Mouse (Mus musculus) midbrain, embryonic 15.5 days (tissue): ENCODE measurements at regions not wholly inside any gene's neighbourhood (a gene's known extent, or its start where the extent isn't known, plus 50 kb on each side); places are given as distances from the start of the nearest gene placed in this dataset.

ENCODE experiments used
- ATAC-seq: fragments of 200-750 bp; cut with Nextera tagmentation; replicated peaks from 2 replicates; pipeline ENCODE4 v1.8.0; 2017; ENCODE audit warnings: moderate TSS enrichment
- H3K27ac ChIP-seq: fragments of 300-500 bp; sonication (generic); 2 replicates; pipeline ENCODE4 v1.5.1; 2015; ENCODE audit warnings: mild to moderate bottlenecking, inconsistent platforms
- H3K27me3 ChIP-seq: fragments of 300-500 bp; sonication (generic); replicated peaks from 2 replicates; pipeline ENCODE4 v1.6.1; 2015; ENCODE audit warnings: inconsistent platforms
- H3K36me3 ChIP-seq: fragments of 300-500 bp; sonication (generic); replicated peaks from 2 replicates; pipeline ENCODE4 v1.6.1; 2015; ENCODE audit warnings: inconsistent platforms
- H3K4me1 ChIP-seq: fragments of 300-500 bp; sonication (generic); 2 replicates; pipeline ENCODE4 v1.6.1; 2015; ENCODE audit warnings: inconsistent platforms
- H3K4me2 ChIP-seq: fragments of 300-500 bp; sonication (generic); 2 replicates; pipeline ENCODE4 v1.6.1; 2015; ENCODE audit warnings: inconsistent platforms, mild to moderate bottlenecking, moderate library complexity
- H3K4me3 ChIP-seq: fragments of 300-500 bp; sonication (generic); 2 replicates; pipeline ENCODE4 v1.5.1; 2015; ENCODE audit warnings: mild to moderate bottlenecking, inconsistent platforms
- H3K9ac ChIP-seq: fragments of 300-500 bp; sonication (generic); 2 replicates; pipeline ENCODE4 v1.6.1; 2015; ENCODE audit warnings: mild to moderate bottlenecking, inconsistent platforms
- H3K9me3 ChIP-seq: fragments of 300-500 bp; sonication (generic); 2 replicates; pipeline ENCODE4 v1.6.1; 2016; ENCODE audit warnings: inconsistent platforms
- WGBS: fragments of 180-500 bp; shearing (Covaris S2); methylation state at CpG from one replicate; pipeline ENCODE4 v1.1.7; 2015; ENCODE audit warnings: mixed read lengths; 5-methylcytosine and 5-hydroxymethylcytosine counted together

- Histone ChIP-seq H3K4me3 (no peak overlapping the region), H3K4me2 (no peak overlapping the region), H3K9me3 (no peaks in the 10 kb centered on the region), H3K4me1 (no peaks in the 10 kb centered on the region), H3K27me3 (no peaks in the 10 kb centered on the region), H3K36me3 (no peaks in the 10 kb centered on the region), H3K9ac (no peak overlapping the region), H3K27ac (no peak overlapping the region)
- ATAC-seq = no peak
Measured at GRCm38 (mm10) chr10:37623041-37623440, 484.3 kb upstream of the Marcks start.

DNA sequence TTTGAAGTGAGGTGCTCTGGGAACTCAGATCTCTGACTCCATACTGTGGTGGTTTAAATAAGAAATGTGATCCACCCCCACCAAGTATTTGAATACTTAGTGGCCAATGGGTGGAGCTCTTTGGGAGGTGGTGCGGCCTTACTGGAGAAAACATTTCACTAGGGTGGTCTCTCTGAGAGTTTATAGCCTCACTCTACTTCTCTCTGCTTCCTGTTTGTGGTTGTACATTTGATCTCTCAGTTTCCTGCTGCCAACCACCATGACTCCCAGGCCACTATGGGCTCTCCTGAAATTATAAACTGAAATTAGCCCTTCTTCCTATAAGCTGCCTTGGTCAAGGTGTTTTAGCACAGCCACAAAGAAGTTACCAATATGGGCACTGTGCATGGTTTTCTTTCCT, 479.9 kb upstream of the Marcks start:
- H3K4me3 ChIP-seq = no peak overlapping the region
- no peaks in the 10 kb centered on the region for H3K36me3 ChIP-seq
- no peak overlapping the region for H3K27ac ChIP-seq
- no peak overlapping the region for H3K4me2 ChIP-seq
- WGBS = 86% methylated on average over 1 of the region's 1 CpGs
- ATAC-seq = no peak
- H3K9me3 ChIP-seq = no peaks in the 10 kb centered on the region
- H3K27me3 ChIP-seq = no peaks in the 10 kb centered on the region
- no peak overlapping the region for H3K9ac ChIP-seq
- H3K4me1 ChIP-seq = no peaks in the 10 kb centered on the region

GRCm38 (mm10) chr10:37617708-37618300, 479.1 kb upstream of the Marcks start:
- no peak for ATAC-seq
- Histone ChIP-seq H3K27me3 (no peaks in the 10 kb centered on the region), H3K36me3 (no peaks in the 10 kb centered on the region), H3K9ac (no peak overlapping the region), H3K9me3 (no peaks in the 10 kb centered on the region), H3K27ac (no peak overlapping the region), H3K4me1 (no peaks in the 10 kb centered on the region), H3K4me2 (no peak overlapping the region), H3K4me3 (no peak overlapping the region)
- WGBS = 72% methylated on average over 7 of the region's 7 CpGs

DNA sequence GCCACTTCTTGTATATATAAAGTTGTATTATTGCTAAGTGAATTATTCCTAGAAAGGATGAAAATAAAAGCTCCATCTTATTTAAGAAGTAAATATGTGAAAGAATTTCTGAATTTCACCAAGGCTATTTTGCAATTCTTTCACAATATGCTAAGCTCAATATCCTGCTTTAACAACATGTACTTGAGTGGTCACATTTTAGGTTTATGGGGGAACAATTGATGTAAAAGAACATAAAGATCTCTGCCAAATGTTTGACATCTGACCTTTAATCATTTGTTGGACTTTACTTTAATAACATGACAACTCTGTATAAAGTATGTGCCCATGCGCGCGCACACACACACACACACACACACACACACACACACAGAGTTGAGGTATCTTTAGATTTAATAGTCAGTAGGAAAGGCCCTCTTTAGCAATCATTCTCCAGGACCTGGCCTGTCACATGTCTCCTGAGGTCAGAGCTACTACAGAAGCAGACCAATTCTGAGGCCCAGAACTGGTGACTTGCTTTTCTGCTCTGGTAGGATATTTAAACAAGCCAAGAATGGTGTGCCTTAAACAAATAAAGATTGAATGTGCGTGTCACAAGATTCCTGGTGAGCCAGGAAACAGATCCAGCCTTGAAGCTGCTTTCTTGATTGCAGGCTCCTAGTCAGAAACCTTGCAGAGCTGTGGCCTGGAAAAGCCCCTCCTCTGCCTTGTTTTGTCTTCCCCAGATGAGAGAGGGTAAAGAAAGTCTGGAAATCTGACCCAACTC, 477.4 kb upstream of the Marcks start:
- WGBS = 77% methylated on average over 4 of the region's 4 CpGs

DNA sequence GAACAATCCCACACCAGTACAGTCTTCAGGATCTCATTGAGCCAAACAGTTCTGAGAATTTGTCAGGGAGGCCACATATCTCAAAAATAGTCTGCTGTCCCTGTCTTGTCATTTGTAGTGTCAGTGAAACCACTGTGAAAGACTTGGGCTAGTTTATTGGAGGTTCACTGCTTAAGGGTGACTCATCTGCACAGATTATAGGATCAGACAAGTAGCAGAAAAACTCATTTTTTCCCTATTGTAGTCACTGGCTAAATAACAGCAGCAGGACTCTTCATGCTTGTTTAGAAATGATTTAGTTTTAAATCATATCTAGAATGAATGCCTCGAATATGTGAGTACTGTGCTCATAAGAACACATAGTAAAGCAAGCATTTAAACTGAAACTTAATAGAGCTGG, 475.2 kb upstream of the Marcks start:
- Histone ChIP-seq H3K4me2 (no peak overlapping the region), H3K9ac (no peak overlapping the region), H3K4me1 (no peaks in the 10 kb centered on the region), H3K9me3 (no peaks in the 10 kb centered on the region), H3K4me3 (no peak overlapping the region), H3K27me3 (no peaks in the 10 kb centered on the region), H3K36me3 (no peaks in the 10 kb centered on the region), H3K27ac (no peak overlapping the region)
- ATAC-seq = no peak
- 70% methylated on average over 1 of the region's 1 CpGs for WGBS

More for the DNA sequence above, 477.4 kb upstream of the Marcks start:
- Histone ChIP-seq H3K4me1 (no peaks in the 10 kb centered on the region), H3K4me3 (no peak overlapping the region), H3K27me3 (no peaks in the 10 kb centered on the region), H3K36me3 (no peaks in the 10 kb centered on the region), H3K4me2 (no peak overlapping the region), H3K27ac (no peak overlapping the region), H3K9me3 (no peaks in the 10 kb centered on the region), H3K9ac (no peak overlapping the region)
- no peak for ATAC-seq

- Histone ChIP-seq H3K27me3 (no peaks in the 10 kb centered on the region), H3K4me1 (no peaks in the 10 kb centered on the region), H3K9ac (no peak overlapping the region), H3K36me3 (no peaks in the 10 kb centered on the region), H3K27ac (no peak overlapping the region), H3K4me3 (no peak overlapping the region), H3K4me2 (no peak overlapping the region), H3K9me3 (no peaks in the 10 kb centered on the region)
- ATAC-seq = no peak
- 64% methylated on average over 1 of the region's 1 CpGs for WGBS
Measured at GRCm38 (mm10) chr10:37603529-37603928, 464.8 kb upstream of the Marcks start.

DNA sequence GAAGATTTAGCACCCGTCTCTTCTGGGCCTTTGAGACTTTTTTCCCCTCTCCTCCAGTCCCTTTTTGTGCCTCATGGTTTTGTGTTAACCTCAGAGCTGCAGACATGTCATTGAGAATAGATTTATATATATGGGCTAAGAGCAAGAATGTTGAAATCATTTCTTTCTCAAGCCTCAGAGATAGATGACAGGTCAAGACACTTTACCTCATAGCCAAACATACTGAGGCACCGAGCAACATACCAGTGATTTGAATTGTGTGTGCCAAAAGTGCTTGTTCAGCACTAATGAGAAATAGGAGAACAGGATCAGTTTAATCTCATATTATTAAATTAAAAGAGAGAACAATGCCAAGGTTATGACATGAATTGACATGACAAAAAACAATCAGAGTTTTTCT, 464.2 kb upstream of the Marcks start:
- Histone ChIP-seq H3K9me3 (no peaks in the 10 kb centered on the region), H3K27ac (no peak overlapping the region), H3K36me3 (no peaks in the 10 kb centered on the region), H3K27me3 (no peaks in the 10 kb centered on the region), H3K4me1 (no peaks in the 10 kb centered on the region), H3K4me2 (no peak overlapping the region), H3K4me3 (no peak overlapping the region), H3K9ac (no peak overlapping the region)
- no peak for ATAC-seq
- 75% methylated on average over 2 of the region's 2 CpGs for WGBS

- Histone ChIP-seq H3K9me3 (no peaks in the 10 kb centered on the region), H3K27ac (no peak overlapping the region), H3K36me3 (no peaks in the 10 kb centered on the region), H3K4me1 (no peaks in the 10 kb centered on the region), H3K4me3 (no peak overlapping the region), H3K9ac (no peak overlapping the region), H3K4me2 (no peak overlapping the region), H3K27me3 (no peaks in the 10 kb centered on the region)
- WGBS = 73% methylated on average over 2 of the region's 2 CpGs
- no peak for ATAC-seq
Measured at GRCm38 (mm10) chr10:37589889-37590288, 451.2 kb upstream of the Marcks start.

DNA sequence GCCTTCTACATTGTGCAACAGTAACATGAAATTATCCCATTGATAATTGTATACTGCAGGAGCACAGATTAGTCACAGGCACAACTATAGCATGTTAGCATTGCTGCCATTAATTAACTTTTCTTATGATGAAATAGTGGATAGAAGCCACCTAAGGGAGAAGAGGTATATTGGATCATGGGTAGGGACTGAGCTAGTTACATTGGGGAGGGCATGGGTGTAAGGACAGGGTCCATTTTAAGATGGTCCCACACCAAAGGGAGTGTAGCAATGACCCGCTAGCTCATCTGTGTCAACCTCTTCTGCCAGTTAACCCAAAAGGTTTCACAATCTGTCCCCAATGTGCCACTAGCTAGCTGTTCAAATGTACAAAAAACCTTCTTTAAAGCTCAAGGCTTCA, 450.3 kb upstream of the Marcks start:
- Histone ChIP-seq H3K4me3 (no peak overlapping the region), H3K27ac (no peak overlapping the region), H3K9ac (no peak overlapping the region), H3K27me3 (no peaks in the 10 kb centered on the region), H3K4me2 (no peak overlapping the region), H3K4me1 (no peaks in the 10 kb centered on the region), H3K36me3 (no peaks in the 10 kb centered on the region), H3K9me3 (no peaks in the 10 kb centered on the region)
- 90% methylated on average over 1 of the region's 1 CpGs for WGBS
- no peak for ATAC-seq

DNA sequence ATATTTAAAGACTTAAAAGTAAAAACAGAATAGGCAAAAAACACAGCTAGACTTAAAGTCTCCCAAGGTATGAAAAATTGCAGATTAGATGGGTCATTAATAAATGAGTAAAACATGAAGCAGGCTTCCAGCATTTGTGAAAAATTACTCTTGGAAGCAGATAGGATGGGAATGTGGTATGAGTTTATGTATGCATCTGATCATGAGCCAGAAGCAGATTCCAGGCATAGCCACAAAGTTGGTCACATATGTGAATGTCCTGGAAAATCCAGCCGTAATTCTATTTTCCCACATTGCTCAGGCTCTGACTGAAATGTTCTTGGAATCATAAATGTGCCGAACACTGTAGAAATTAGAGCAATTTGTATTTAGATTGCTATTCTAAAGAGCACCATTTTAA, 432.5 kb upstream of the Marcks start:
- Histone ChIP-seq H3K4me1 (no peaks in the 10 kb centered on the region), H3K9ac (no peak overlapping the region)
- 82% methylated on average over 2 of the region's 2 CpGs for WGBS

DNA sequence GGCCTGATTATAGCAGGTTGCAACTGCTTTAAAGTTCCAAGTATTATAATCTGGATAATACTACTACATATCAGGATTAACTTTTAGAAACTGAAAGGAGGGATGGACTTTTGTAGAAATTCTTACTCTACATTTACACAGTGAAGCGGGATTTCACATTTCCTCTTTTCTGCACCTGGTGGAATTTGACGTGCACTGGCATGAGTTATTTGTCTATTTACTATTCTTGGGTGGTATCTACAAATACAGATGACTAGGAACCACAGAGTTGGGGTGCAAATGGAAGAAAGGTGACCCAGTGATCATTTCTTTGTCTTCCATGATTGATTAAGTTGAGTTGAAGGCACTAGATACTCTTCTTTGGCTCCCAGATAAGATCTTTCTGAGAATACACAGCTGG, 423.0 kb upstream of the Marcks start:
- Histone ChIP-seq H3K36me3 (no peaks in the 10 kb centered on the region), H3K27ac (no peak overlapping the region), H3K4me2 (no peak overlapping the region), H3K27me3 (no peaks in the 10 kb centered on the region), H3K4me1 (no peaks in the 10 kb centered on the region), H3K9me3 (no peaks in the 10 kb centered on the region), H3K4me3 (no peak overlapping the region), H3K9ac (no peak overlapping the region)
- WGBS = 93% methylated on average over 2 of the region's 2 CpGs
- no peak for ATAC-seq

More for the DNA sequence above, 432.5 kb upstream of the Marcks start:
- no peak for ATAC-seq
- H3K27ac ChIP-seq = no peak overlapping the region
- H3K9me3 ChIP-seq = no peaks in the 10 kb centered on the region
- no peaks in the 10 kb centered on the region for H3K27me3 ChIP-seq
- H3K4me3 ChIP-seq = no peak overlapping the region
- H3K36me3 ChIP-seq = no peaks in the 10 kb centered on the region
- no peak overlapping the region for H3K4me2 ChIP-seq

GRCm38 (mm10) chr10:37549446-37549845, 410.7 kb upstream of the Marcks start:
- 90% methylated on average over 2 of the region's 2 CpGs for WGBS
- no peaks in the 10 kb centered on the region for H3K27me3 ChIP-seq
- H3K27ac ChIP-seq = no peak overlapping the region

GRCm38 (mm10) chr10:37540703-37541102, 402.0 kb upstream of the Marcks start:
- WGBS = 73% methylated on average over 1 of the region's 1 CpGs
- ATAC-seq = no peak
- no peak overlapping the region for H3K9ac ChIP-seq
- H3K9me3 ChIP-seq = no peaks in the 10 kb centered on the region
- H3K27ac ChIP-seq = no peak overlapping the region
- no peaks in the 10 kb centered on the region for H3K27me3 ChIP-seq
- no peak overlapping the region for H3K4me2 ChIP-seq
- H3K36me3 ChIP-seq = no peaks in the 10 kb centered on the region
- H3K4me1 ChIP-seq = no peaks in the 10 kb centered on the region
- no peak overlapping the region for H3K4me3 ChIP-seq

More at GRCm38 (mm10) chr10:37549446-37549845, 410.7 kb upstream of the Marcks start:
- no peak overlapping the region for H3K9ac ChIP-seq
- H3K9me3 ChIP-seq = no peaks in the 10 kb centered on the region
- no peak overlapping the region for H3K4me3 ChIP-seq
- H3K4me2 ChIP-seq = no peak overlapping the region
- H3K36me3 ChIP-seq = no peaks in the 10 kb centered on the region
- no peak for ATAC-seq
- no peaks in the 10 kb centered on the region for H3K4me1 ChIP-seq
